Mouse (Mus musculus) cerebellum, adult 2 months (tissue): ENCODE measurements around the gene Trp53bp1.

Experiments
- CTCF ChIP-seq: fragments of 200-500 bp; IDR thresholded peaks from 2 replicates; pipeline ENCODE4 v1.5.1; 2011; ENCODE audit warnings: low read depth, mild to moderate bottlenecking, control low read depth, low read length, moderate library complexity, borderline replicate concordance; ENCODE audit not compliant: insufficient read depth
- POLR2A ChIP-seq: fragments of 200-500 bp; IDR thresholded peaks from 2 replicates; pipeline ENCODE4 v1.6.1; 2011; ENCODE audit warnings: low read length, control low read depth, borderline replicate concordance; ENCODE audit not compliant: insufficient read depth

- no peak for TF ChIP-seq CTCF
- TF ChIP-seq POLR2A: no peak
These were observed 43.1 kb downstream of the Trp53bp1 start for GRCm38 (mm10) chr2:121228135-121228534.
